Mouse (Mus musculus) heart, postnatal 25 days (tissue): Measurements from ENCODE around the gene Aida. TPM values are rescaled to one million over a fixed set of nuclear protein-coding genes. Genes with fewer than 3 reads are reported as not detected.

Experiments
- total RNA-seq, 2 experiments: library from RNA; stranded (reverse); gene quantifications; 2 replicates each; pipeline ENCODE4 v1.2.3; 2021

The Aida gene
- total RNA-seq, 2 experiments from 2014 or later, result 23.4 to 32.9 TPM

Other genes with a start within 250 kb of the Aida start
- gene Disp1, start 75.1 kb upstream of the Aida start, total RNA-seq, result 1 to 10 TPM; 6.6 to 6.8 TPM
- 10 to 100 TPM; 32.8 to 37.8 TPM for gene Brox, start 679 bp downstream of the Aida start, total RNA-seq
- gene Mia3, start 73.0 kb downstream of the Aida start, total RNA-seq, result 100 to 1,000 TPM; 102 to 117 TPM
- 10 to 100 TPM; 12.5 to 15.8 TPM for gene Taf1a, start 92.4 kb downstream of the Aida start, total RNA-seq
- under 1 TPM in 1 of 2 experiments, not detected in 1; 0.10 TPM for gene Hhipl2, start 121.6 kb downstream of the Aida start, total RNA-seq